Mouse (Mus musculus): Measurements from ENCODE around the gene Rpl24.

GRCm38 (mm10) chr16:56006798-56007197 is 40.7 kb downstream of the Rpl24 start:
- TF ChIP-seq CTCF (IDR thresholded peaks at IDR 0.05; ENCODE audit: insufficient read depth, low read depth, low read length) = no peak
- no peak for TF ChIP-seq POLR2A (IDR thresholded peaks at IDR 0.05; ENCODE audit: insufficient read depth, low read depth, low read length)
